Mouse (Mus musculus): ENCODE measurements at regions not wholly inside any gene's neighbourhood (a gene's known extent, or its start where the extent isn't known, plus 50 kb on each side); places are given as distances from the start of the nearest gene placed in this dataset.
"Not testable (repeated sequence)": the region's sequence is repeated elsewhere in the genome, so short reads cannot be mapped to it uniquely, and the experiment has no call there.

DNA sequence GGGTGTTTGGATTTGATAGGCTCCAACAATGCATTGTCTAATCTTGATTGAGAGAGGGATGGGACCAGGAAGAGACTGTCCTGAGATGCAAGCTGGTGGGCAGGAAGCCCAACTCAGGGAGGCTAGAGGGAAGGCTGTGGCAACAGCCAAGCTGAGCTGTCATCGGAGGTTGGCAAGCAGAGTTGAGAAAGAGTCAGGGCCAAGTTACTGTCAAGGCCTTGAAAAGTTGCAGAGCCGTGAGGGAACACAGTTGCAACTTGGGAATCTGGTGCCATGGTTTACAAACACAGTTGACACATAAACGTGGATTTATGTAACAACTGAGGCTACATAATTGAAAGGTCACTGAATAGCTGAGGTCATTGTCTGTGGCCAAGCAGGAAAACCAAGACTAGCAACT lies 170.8 kb upstream of the Frmd6 start:
- Histone ChIP-seq H3K36me3 (no peaks in the 10 kb centered on the region), H3K9me3 (no peaks in the 10 kb centered on the region), H3K27ac (no peak overlapping the region), H3K27me3 (replicated peaks) (no peaks in the 10 kb centered on the region), H3K4me1 (0 out of 2 replicates have a peak, but pooled peaks cover 4% of the 10 kb centered on the region), H3K4me3 (replicated peaks) (no peak overlapping the region), H3K9ac (no peak overlapping the region), H3K4me2 (no peak overlapping the region)
- 36% methylated on average over 3 of the region's 3 CpGs for WGBS
- ATAC-seq (ENCODE audit: insufficient read depth, low FRiP score, low read depth): peak; percentile 47; the same call in 1 of the 2 replicates

DNA sequence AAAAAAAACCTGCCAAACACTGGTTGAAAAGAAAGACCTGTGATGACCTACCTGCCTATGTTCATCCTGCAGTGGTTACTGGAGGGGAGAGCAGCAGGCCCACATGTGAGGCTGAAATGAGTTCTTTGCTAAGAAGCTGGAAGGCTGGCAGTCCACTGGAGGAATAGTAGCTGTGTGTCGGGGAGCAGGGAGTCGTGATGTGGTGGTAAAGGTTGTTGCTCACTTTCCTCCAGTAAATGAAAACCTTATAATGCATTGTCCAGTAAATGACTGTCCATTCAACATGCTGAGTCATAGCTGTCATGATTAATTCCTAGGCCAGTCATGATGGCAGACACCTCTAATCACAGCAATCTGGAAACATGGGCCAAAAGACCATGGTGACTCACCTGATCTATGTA lies 169.9 kb upstream of the Frmd6 start:
- no peak overlapping the region for H3K9ac ChIP-seq
- H3K4me3 ChIP-seq (replicated peaks): no peak overlapping the region
- H3K27ac ChIP-seq: no peak overlapping the region
- H3K9me3 ChIP-seq: no peaks in the 10 kb centered on the region
- no peaks in the 10 kb centered on the region for H3K36me3 ChIP-seq
- WGBS: 92% methylated on average over 2 of the region's 2 CpGs
- no peak overlapping the region for H3K4me2 ChIP-seq
- ATAC-seq (ENCODE audit: insufficient read depth, low FRiP score, low read depth): no peak
- no peaks in the 10 kb centered on the region for H3K27me3 ChIP-seq (replicated peaks)
- H3K4me1 ChIP-seq: 0 out of 2 replicates have a peak, but pooled peaks cover 4% of the 10 kb centered on the region

DNA sequence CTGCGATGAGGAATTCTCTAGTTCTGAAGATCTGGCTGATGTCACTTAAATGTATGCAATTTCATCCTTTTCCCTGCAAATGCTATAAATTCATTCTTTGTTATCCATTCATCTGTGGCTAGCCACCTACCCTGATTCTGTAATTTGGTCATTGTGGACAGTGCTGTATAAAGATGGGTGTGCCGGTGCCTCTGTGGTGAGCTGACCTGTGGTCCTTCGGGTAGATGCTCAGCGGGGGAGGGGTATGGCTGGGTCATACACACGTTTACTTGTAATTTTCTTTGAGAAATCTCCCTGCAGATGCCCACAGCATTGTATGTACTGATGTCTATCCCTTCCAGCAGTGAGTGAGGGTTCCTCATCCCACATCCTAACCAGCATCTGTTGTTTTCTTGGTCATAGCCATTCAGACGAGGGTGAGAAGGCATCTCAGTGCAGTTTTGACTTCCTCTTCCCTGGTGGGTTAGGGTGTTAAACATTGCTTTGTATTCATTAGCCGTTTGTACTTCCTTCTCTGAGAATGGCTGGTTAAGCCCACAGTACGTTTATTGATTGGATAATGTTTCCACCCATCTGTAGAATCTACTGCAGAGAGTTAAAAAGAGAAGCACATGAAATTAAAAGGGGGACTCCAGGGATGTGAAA lies 169.3 kb upstream of the Frmd6 start:
- no peak for ATAC-seq (ENCODE audit: insufficient read depth, low FRiP score, low read depth)
- 65% methylated on average over 8 of the region's 8 CpGs for WGBS
- no peak overlapping the region for H3K9ac ChIP-seq
- no peak overlapping the region for H3K4me3 ChIP-seq (replicated peaks)
- no peaks in the 10 kb centered on the region for H3K36me3 ChIP-seq
- no peaks in the 10 kb centered on the region for H3K9me3 ChIP-seq
- H3K27ac ChIP-seq: no peak overlapping the region
- H3K27me3 ChIP-seq (replicated peaks): no peaks in the 10 kb centered on the region
- H3K4me2 ChIP-seq: no peak overlapping the region
- H3K4me1 ChIP-seq: 0 out of 2 replicates have a peak, but pooled peaks cover 4% of the 10 kb centered on the region

DNA sequence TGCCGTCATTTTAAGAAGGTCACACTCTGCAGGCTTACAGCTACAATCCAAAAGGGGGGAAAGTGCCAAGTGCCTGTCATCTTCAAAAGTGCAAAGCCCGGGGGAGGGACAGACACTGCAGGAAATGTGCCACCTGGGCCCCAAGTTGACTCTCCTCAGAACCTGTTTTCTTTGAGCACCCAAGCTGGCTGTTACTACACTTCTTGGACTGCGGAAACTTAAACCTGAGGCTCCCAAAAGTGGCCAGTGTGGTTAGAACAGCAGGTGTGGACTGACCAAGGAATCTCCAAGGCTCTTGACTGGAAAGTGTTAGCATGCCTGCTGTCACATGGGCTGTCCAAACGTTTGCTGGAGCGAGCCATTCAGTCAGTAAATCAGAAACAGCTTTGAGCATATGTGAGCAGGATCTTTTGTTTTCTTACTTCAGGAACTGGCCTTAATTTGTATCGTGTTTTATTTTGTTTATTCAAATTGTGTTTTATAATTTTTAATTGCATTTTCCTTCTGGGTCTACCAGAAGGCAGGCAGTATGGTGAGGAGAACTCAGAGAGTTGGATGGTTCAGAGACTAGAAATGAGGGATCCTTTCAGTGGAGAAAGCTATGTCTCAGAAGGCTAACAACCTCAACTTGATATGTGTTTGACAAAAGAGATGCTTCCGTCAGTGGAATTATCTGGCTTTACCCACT lies 168.4 kb upstream of the Frmd6 start:
- Histone ChIP-seq H3K36me3 (no peaks in the 10 kb centered on the region), H3K4me1 (0 out of 2 replicates have a peak, but pooled peaks cover 4% of the 10 kb centered on the region), H3K27me3 (replicated peaks) (no peaks in the 10 kb centered on the region), H3K4me2 (no peak overlapping the region), H3K4me3 (replicated peaks) (no peak overlapping the region), H3K9ac (no peak overlapping the region), H3K27ac (no peak overlapping the region), H3K9me3 (no peaks in the 10 kb centered on the region)
- WGBS: 56% methylated on average over 7 of the region's 7 CpGs
- ATAC-seq (ENCODE audit: insufficient read depth, low FRiP score, low read depth): no peak

DNA sequence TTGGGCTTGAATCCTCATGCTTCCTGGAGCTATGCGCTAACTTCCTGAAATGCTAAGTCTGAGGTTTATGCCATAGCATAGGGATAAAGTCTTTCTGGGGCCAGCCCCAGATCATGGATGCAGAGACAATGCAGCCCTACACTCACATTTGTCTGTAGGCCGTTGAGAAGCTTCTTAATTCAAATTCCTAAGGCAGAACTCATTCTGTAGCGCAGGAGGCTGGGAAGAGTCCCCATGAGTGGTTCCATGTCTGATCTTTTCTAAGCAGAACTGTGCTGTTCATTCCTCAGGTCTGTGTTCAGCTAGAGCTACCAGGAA lies 167.9 kb upstream of the Frmd6 start:
- 79% methylated on average over 3 of the region's 3 CpGs for WGBS

DNA sequence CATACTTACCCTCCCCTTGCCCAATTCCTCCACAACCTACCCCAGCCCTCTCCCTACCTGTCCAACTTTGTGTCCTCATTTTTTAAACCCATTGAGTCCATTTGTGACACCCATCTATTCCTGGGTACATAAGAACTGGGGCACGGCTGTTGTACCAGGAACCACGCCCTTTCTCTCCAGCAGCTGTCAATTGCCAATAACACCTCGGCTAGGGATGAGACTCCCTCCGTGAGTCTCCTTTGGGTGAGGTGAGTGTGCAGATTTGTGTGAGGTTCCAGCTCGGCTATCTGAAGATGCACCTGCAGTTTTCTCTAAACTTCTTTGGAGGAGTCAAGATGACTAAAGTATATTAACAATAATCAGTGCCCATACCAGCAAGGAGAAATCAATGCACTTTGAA lies 167.2 kb upstream of the Frmd6 start:
- no peak overlapping the region for H3K4me2 ChIP-seq
- no peaks in the 10 kb centered on the region for H3K27me3 ChIP-seq (replicated peaks)
- no peak overlapping the region for H3K9ac ChIP-seq
- no peaks in the 10 kb centered on the region for H3K36me3 ChIP-seq
- no peaks in the 10 kb centered on the region for H3K9me3 ChIP-seq
- no peak overlapping the region for H3K4me3 ChIP-seq (replicated peaks)
- H3K27ac ChIP-seq: no peak overlapping the region
- 0 out of 2 replicates have a peak, but pooled peaks cover 4% of the 10 kb centered on the region for H3K4me1 ChIP-seq
- WGBS: 85% methylated on average over 5 of the region's 5 CpGs
- ATAC-seq (ENCODE audit: insufficient read depth, low FRiP score, low read depth): no peak

More for the DNA sequence above, 167.9 kb upstream of the Frmd6 start:
- H3K9me3 ChIP-seq: no peaks in the 10 kb centered on the region
- ATAC-seq (ENCODE audit: insufficient read depth, low FRiP score, low read depth): no peak
- H3K27me3 ChIP-seq (replicated peaks): no peaks in the 10 kb centered on the region
- H3K4me2 ChIP-seq: no peak overlapping the region
- H3K36me3 ChIP-seq: no peaks in the 10 kb centered on the region
- 0 out of 2 replicates have a peak, but pooled peaks cover 4% of the 10 kb centered on the region for H3K4me1 ChIP-seq
- H3K27ac ChIP-seq: no peak overlapping the region
- no peak overlapping the region for H3K4me3 ChIP-seq (replicated peaks)
- no peak overlapping the region for H3K9ac ChIP-seq

DNA sequence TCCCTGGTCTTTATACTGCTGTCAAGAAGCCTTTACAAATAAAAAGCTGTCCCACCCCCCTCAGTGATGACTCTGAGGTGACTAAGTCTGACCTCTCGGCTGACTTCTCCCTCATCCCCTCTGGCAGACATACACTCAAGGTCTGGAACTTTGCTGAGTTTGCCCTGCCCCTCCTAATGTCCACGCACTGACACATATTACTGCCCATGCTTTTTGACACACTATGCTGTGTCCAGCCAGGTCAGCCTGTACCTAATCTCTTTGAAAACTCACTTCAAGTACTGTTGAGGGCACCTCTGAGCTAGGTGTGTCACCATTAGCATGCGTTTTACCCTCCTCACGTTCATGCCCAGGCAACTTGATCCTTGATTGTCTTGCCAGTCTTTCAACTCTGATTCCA lies 164.9 kb upstream of the Frmd6 start:
- H3K27ac ChIP-seq: no peak overlapping the region
- no peaks in the 10 kb centered on the region for H3K9me3 ChIP-seq
- H3K4me2 ChIP-seq: no peak overlapping the region
- H3K9ac ChIP-seq: no peak overlapping the region
- no peaks in the 10 kb centered on the region for H3K36me3 ChIP-seq
- no peak overlapping the region for H3K4me3 ChIP-seq (replicated peaks)
- H3K4me1 ChIP-seq: no peaks in the 10 kb centered on the region
- no peak for ATAC-seq (ENCODE audit: insufficient read depth, low FRiP score, low read depth)
- WGBS: 79% methylated on average over 4 of the region's 4 CpGs
- H3K27me3 ChIP-seq (replicated peaks): no peaks in the 10 kb centered on the region

DNA sequence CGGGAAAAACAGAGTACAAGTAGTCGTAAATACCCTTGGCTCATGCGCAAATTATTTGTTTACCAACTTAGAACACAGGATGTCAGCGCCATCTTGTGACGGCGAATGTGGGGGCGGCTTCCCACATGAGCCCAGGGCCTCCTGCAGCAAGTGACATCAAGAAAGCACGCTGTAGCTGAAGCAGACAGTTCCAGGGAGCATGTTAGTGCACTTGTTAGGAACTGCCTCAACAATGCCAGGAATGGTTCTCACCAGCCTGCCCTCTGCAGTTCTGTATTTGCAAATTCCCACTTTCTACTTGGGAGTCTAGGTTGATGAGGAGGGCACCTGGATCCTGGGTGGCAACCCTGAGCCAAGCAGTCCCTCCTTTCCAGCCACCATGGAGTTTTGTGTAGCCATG lies 157.2 kb upstream of the Frmd6 start:
- H3K4me2 ChIP-seq; H3K36me3 ChIP-seq; H3K27ac ChIP-seq; H3K9ac ChIP-seq; H3K9me3 ChIP-seq; ATAC-seq (ENCODE audit: insufficient read depth, low FRiP score, low read depth); H3K4me1 ChIP-seq; H3K27me3 ChIP-seq (replicated peaks); H3K4me3 ChIP-seq (replicated peaks): not testable (repeated sequence)
- WGBS: 93% methylated on average over 7 of the region's 8 CpGs

DNA sequence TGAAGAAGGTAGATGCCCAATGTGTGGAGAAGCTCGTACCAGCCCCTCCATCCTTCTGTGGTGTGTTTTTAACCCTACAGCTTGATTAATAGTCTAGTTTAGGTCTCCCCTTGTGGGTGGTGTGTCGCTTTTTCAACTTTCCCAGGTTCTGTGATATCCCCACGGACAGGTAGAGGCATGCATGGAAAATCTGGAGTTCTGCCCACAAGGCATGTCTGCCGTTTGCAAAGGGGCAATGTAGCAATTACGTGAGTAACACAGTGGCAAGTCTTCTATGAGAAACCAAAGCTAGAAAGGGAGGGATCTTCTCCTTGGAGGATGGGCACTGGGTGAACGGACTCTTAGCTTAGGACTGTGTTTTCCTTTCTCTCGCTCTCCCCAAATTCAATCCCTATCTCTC lies 153.2 kb upstream of the Frmd6 start:
- Histone ChIP-seq H3K36me3 (no peaks in the 10 kb centered on the region), H3K9me3 (no peaks in the 10 kb centered on the region), H3K4me2 (no peak overlapping the region), H3K9ac (no peak overlapping the region), H3K4me3 (replicated peaks) (no peak overlapping the region), H3K4me1 (no peaks in the 10 kb centered on the region), H3K27ac (peak overlapping the region; percentile 65), H3K27me3 (replicated peaks) (no peaks in the 10 kb centered on the region)
- 82% methylated on average over 7 of the region's 7 CpGs for WGBS
- no peak for ATAC-seq (ENCODE audit: insufficient read depth, low FRiP score, low read depth)

DNA sequence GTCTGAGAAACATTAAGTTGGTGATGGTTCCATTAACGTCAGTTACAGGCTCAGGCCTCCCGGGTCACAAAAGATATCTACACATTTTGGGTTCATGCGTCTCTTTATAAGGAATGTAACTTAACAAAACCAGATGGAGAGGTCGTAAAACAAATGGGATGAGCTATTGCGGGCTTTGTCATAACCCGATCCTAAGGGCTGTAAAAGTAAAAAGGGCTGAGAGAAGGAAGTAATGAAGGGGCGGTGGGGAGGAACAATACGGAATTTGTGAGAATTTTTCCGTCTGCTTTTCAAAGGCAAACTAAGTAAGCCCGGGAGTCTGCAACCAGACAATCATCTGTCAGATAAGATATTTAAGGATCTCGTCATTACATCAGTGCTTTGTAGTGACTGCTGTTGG lies 152.1 kb upstream of the Frmd6 start:
- H3K4me2 ChIP-seq: no peak overlapping the region
- H3K36me3 ChIP-seq: no peaks in the 10 kb centered on the region
- no peak overlapping the region for H3K9ac ChIP-seq
- ATAC-seq (ENCODE audit: insufficient read depth, low FRiP score, low read depth): no peak
- no peak overlapping the region for H3K4me3 ChIP-seq (replicated peaks)
- H3K27ac ChIP-seq: no peak overlapping the region
- no peaks in the 10 kb centered on the region for H3K9me3 ChIP-seq
- 63% methylated on average over 11 of the region's 11 CpGs for WGBS
- no peaks in the 10 kb centered on the region for H3K27me3 ChIP-seq (replicated peaks)
- H3K4me1 ChIP-seq: no peaks in the 10 kb centered on the region

DNA sequence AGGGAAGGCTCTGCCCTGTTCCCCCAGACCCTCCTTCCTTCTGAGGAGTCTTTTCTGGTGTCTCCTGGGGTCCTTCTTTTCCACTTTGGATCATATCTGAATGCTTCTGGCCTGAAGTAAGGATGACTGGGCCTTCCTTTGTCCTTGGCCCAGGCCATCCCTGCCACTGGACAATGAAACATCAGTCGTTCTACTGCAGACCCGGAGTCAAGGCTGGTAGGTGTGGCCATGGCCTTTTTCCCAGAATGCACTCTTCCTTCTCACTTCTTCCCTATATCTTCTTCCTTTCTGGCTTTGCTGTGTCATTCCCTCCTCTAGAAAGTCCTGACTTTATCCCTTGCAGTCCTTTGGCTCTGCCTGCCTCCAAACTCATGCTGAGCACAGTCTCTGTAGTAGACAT lies 151.2 kb upstream of the Frmd6 start:
- H3K27ac ChIP-seq: no peak overlapping the region
- no peak overlapping the region for H3K9ac ChIP-seq
- WGBS: 70% methylated on average over 2 of the region's 2 CpGs
- no peaks in the 10 kb centered on the region for H3K9me3 ChIP-seq
- ATAC-seq (ENCODE audit: insufficient read depth, low FRiP score, low read depth): no peak
- no peak overlapping the region for H3K4me3 ChIP-seq (replicated peaks)
- H3K4me1 ChIP-seq: no peaks in the 10 kb centered on the region
- no peaks in the 10 kb centered on the region for H3K27me3 ChIP-seq (replicated peaks)
- no peaks in the 10 kb centered on the region for H3K36me3 ChIP-seq
- no peak overlapping the region for H3K4me2 ChIP-seq

DNA sequence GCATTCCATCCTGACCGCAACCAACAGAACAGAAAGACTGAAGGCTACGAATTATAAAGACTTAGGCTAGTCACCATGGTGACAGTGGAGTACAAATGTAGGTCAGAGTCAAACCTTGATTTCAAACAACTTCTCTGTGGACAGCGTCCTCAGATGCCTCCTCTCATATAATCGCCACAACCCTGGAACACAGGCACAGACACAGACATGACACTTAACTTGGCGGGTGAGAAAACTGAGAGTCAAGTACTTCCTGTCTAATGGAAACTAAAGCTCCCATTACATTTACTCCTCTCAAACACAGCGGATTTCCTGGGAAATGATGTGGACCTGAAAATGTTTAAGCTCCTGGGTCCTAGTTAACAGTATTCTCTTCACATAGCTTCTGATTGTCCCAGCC lies 149.5 kb upstream of the Frmd6 start:
- H3K4me2 ChIP-seq: no peak overlapping the region
- no peaks in the 10 kb centered on the region for H3K36me3 ChIP-seq
- WGBS: 78% methylated on average over 6 of the region's 6 CpGs
- H3K9ac ChIP-seq: no peak overlapping the region
- no peaks in the 10 kb centered on the region for H3K4me1 ChIP-seq
- H3K9me3 ChIP-seq: no peaks in the 10 kb centered on the region
- no peak overlapping the region for H3K4me3 ChIP-seq (replicated peaks)
- no peaks in the 10 kb centered on the region for H3K27me3 ChIP-seq (replicated peaks)
- ATAC-seq (ENCODE audit: insufficient read depth, low FRiP score, low read depth): no peak
- no peak overlapping the region for H3K27ac ChIP-seq
